26 mouse cellular contexts compared by ENCODE assay signal in genomic region chr15:25593469-25594150, GRCm38 (mm10). TPM values are rescaled to one million over a fixed set of nuclear protein-coding genes. Genes with fewer than 3 reads are reported as not detected.
DNase-seq lines count a peak whose midpoint lies in the region; ATAC-seq lines count a peak whose summit lies in the region.
"Had no signal": no experiment of that assay in that cellular context is flagged by ENCODE, and none has a peak within 500 bp of the region (broad histone marks: within the 10 kb centered on the region; RNA-seq: fewer than 3 reads in every experiment).

No protein-coding gene starts in this region.

- 16% methylated on average over 7 of the region's 7 CpGs for WGBS in forebrain, embryonic 14.5 days
- 22% methylated on average over 7 of the region's 7 CpGs for WGBS in forebrain, embryonic 16.5 days
- 26% methylated on average over 7 of the region's 7 CpGs for WGBS in midbrain, embryonic 12.5 days
- WGBS in midbrain, embryonic 16.5 days: 20% methylated on average over 7 of the region's 7 CpGs

- no peak overlapping the region for H3K27ac ChIP-seq in forebrain, embryonic 14.5 days (ENCODE audit: low read depth, low read length)
- H3K27ac ChIP-seq in forebrain, embryonic 16.5 days (ENCODE audit: low read length): no peak overlapping the region
- no peak overlapping the region for H3K27ac ChIP-seq in midbrain, embryonic 12.5 days (replicated peaks)
- H3K27ac ChIP-seq in midbrain, embryonic 16.5 days (ENCODE audit: low read length): no peak overlapping the region
- H3K27ac ChIP-seq: embryonic facial prominence, embryonic 12.5 days; embryonic facial prominence, embryonic 15.5 days; heart, embryonic 15.5 days; hindbrain, embryonic 14.5 days; hindbrain, postnatal 0 days had no signal

- DNase-seq in forebrain, embryonic 14.5 days (ENCODE audit: low spot score): peak; percentile 27
- peak; percentile 53 for DNase-seq in ZHBTc4 (ENCODE audit: low read depth, low spot score)
- DNase-seq in lung, adult 18-20 months: no peak
- DNase-seq: adrenal gland, postnatal 10 days; adrenal gland, postnatal 36 days; cerebellum, adult 11 months; cerebellum, adult 2 months; cerebellum, adult 9-11 months; cerebellum, postnatal 25 days; gastrocnemius, postnatal 10 days; heart, adult 18-20 months; heart, postnatal 10 days; heart, postnatal 4 days; kidney, adult 18-20 months had no signal

- H3K9me3 ChIP-seq in forebrain, embryonic 14.5 days (replicated peaks; ENCODE audit: control insufficient read depth, low read length): no peaks in the 10 kb centered on the region
- H3K9me3 ChIP-seq in forebrain, embryonic 16.5 days (ENCODE audit: control insufficient read depth, low read length): no peaks in the 10 kb centered on the region
- H3K9me3 ChIP-seq in midbrain, embryonic 12.5 days: no peaks in the 10 kb centered on the region
- H3K9me3 ChIP-seq in midbrain, embryonic 16.5 days (replicated peaks; ENCODE audit: control insufficient read depth, low read length, poor library complexity, severe bottlenecking): no peaks in the 10 kb centered on the region
- H3K9me3 ChIP-seq: embryonic facial prominence, embryonic 12.5 days; embryonic facial prominence, embryonic 15.5 days; heart, embryonic 15.5 days had no signal

- no peaks in the 10 kb centered on the region for H3K4me1 ChIP-seq in forebrain, embryonic 14.5 days (ENCODE audit: control insufficient read depth, insufficient read depth, low read length)
- no peaks in the 10 kb centered on the region for H3K4me1 ChIP-seq in forebrain, embryonic 16.5 days (replicated peaks; ENCODE audit: control insufficient read depth, insufficient read depth, low read length)
- peaks cover 8% of the 10 kb centered on the region; the same call in 1 of the 2 replicates for H3K4me1 ChIP-seq in midbrain, embryonic 12.5 days
- H3K4me1 ChIP-seq in midbrain, embryonic 16.5 days (ENCODE audit: control insufficient read depth, insufficient read depth, low read length): no peaks in the 10 kb centered on the region
- H3K4me1 ChIP-seq: embryonic facial prominence, embryonic 12.5 days; heart, embryonic 15.5 days had no signal

- no peaks in the 10 kb centered on the region for H3K36me3 ChIP-seq in forebrain, embryonic 14.5 days (ENCODE audit: control insufficient read depth, insufficient read depth, low read length)
- no peaks in the 10 kb centered on the region for H3K36me3 ChIP-seq in forebrain, embryonic 16.5 days (ENCODE audit: control insufficient read depth, insufficient read depth)
- no peaks in the 10 kb centered on the region for H3K36me3 ChIP-seq in midbrain, embryonic 12.5 days
- no peaks in the 10 kb centered on the region for H3K36me3 ChIP-seq in midbrain, embryonic 16.5 days (ENCODE audit: control insufficient read depth, insufficient read depth, low read length)
- H3K36me3 ChIP-seq: embryonic facial prominence, embryonic 12.5 days; embryonic facial prominence, embryonic 15.5 days; heart, embryonic 12.5 days; heart, embryonic 15.5 days had no signal

- no peak overlapping the region for H3K9ac ChIP-seq in forebrain, embryonic 14.5 days (ENCODE audit: low read length)
- H3K9ac ChIP-seq in forebrain, embryonic 16.5 days (replicated peaks; ENCODE audit: low read depth, low read length): no peak overlapping the region
- H3K9ac ChIP-seq in midbrain, embryonic 12.5 days (replicated peaks): no peak overlapping the region
- no peak overlapping the region for H3K9ac ChIP-seq in midbrain, embryonic 16.5 days (ENCODE audit: low read depth, low read length)
- H3K9ac ChIP-seq: embryonic facial prominence, embryonic 12.5 days; embryonic facial prominence, embryonic 15.5 days; heart, embryonic 12.5 days; heart, embryonic 15.5 days; hindbrain, embryonic 14.5 days had no signal

- no peak for ATAC-seq in forebrain, embryonic 14.5 days
- ATAC-seq in forebrain, embryonic 16.5 days: no peak
- peak; percentile 74 for ATAC-seq in midbrain, embryonic 12.5 days (ENCODE audit: low FRiP score, low read depth)
- no peak for ATAC-seq in midbrain, embryonic 16.5 days
- ATAC-seq: CD4-positive, CD25-positive, alpha-beta regulatory T cell, adult 4 months; hindbrain, postnatal 0 days; inflammation-experienced regulatory T-cells, adult 6 months; intestine, embryonic 16.5 days had no signal

- no peaks in the 10 kb centered on the region for H3K27me3 ChIP-seq in forebrain, embryonic 14.5 days (replicated peaks; ENCODE audit: control insufficient read depth, insufficient read depth, low read length)
- no peaks in the 10 kb centered on the region for H3K27me3 ChIP-seq in forebrain, embryonic 16.5 days (replicated peaks; ENCODE audit: control insufficient read depth, insufficient read depth, low read length)
- H3K27me3 ChIP-seq in midbrain, embryonic 12.5 days: peaks cover 9% of the 10 kb centered on the region
- H3K27me3 ChIP-seq in midbrain, embryonic 16.5 days (ENCODE audit: control insufficient read depth, insufficient read depth, low read depth, low read length): no peaks in the 10 kb centered on the region
- H3K27me3 ChIP-seq: embryonic facial prominence, embryonic 12.5 days; embryonic facial prominence, embryonic 15.5 days had no signal

- H3K4me2 ChIP-seq in forebrain, embryonic 14.5 days (ENCODE audit: low read length): no peak overlapping the region
- no peak overlapping the region for H3K4me2 ChIP-seq in forebrain, embryonic 16.5 days (ENCODE audit: low read length)
- H3K4me2 ChIP-seq in midbrain, embryonic 12.5 days (replicated peaks): no peak overlapping the region
- no peak overlapping the region for H3K4me2 ChIP-seq in midbrain, embryonic 16.5 days (ENCODE audit: low read length)
- H3K4me2 ChIP-seq: embryonic facial prominence, embryonic 12.5 days; embryonic facial prominence, embryonic 15.5 days; heart, embryonic 12.5 days; heart, embryonic 15.5 days; hindbrain, embryonic 14.5 days had no signal

- no peak overlapping the region for H3K4me3 ChIP-seq in forebrain, embryonic 14.5 days (ENCODE audit: low read depth, low read length)
- H3K4me3 ChIP-seq in forebrain, embryonic 16.5 days (replicated peaks; ENCODE audit: low read length): no peak overlapping the region
- no peak overlapping the region for H3K4me3 ChIP-seq in midbrain, embryonic 12.5 days
- H3K4me3 ChIP-seq in midbrain, embryonic 16.5 days (ENCODE audit: low read depth, low read length): no peak overlapping the region
- H3K4me3 ChIP-seq: embryonic facial prominence, embryonic 12.5 days; embryonic facial prominence, embryonic 15.5 days; heart, embryonic 12.5 days; heart, embryonic 15.5 days had no signal

RNA-seq across cellular contexts. Expression of gene Myo10, which starts 28.7 kb away (rescaled TPM):
- polyA plus RNA-seq in forebrain, embryonic 14.5 days (2014; fragmentation: Nextera tagmentation; extraction: Ambion mirVana): 36.2 and 41.6 TPM in 2 replicates
- 38.4 and 44.8 TPM in 2 replicates for polyA plus RNA-seq in forebrain, embryonic 16.5 days (2015; fragmentation: Nextera tagmentation; extraction: Ambion mirVana)
- polyA plus RNA-seq in midbrain, embryonic 12.5 days (2016; fragmentation: Nextera tagmentation; extraction: Ambion mirVana): 69.9 and 77.7 TPM in 2 replicates
- 26.8 and 28.8 TPM in 2 replicates for polyA plus RNA-seq in midbrain, embryonic 16.5 days (2015; fragmentation: Nextera tagmentation; extraction: Ambion mirVana)

Comparison
In these comparisons a context has a peak if more than half of its experiments do, and no peak if none do; other contexts are left out.
1. DNase-seq: peak in forebrain, embryonic 14.5 days (single experiment) and ZHBTc4 (single experiment); none in lung, adult 18-20 months (0 of 2).